Mouse (Mus musculus) kidney, embryonic 15.5 days (tissue): ENCODE results near the gene Gm21970. TPM values are rescaled to one million over a fixed set of nuclear protein-coding genes. Genes with fewer than 3 reads are reported as not detected.

Experiments
- ATAC-seq: fragments of 200-750 bp; cut with Nextera tagmentation; replicated peaks from 2 replicates; pipeline ENCODE4 v1.8.0; 2017; ENCODE audit warnings: moderate TSS enrichment; ENCODE audit not compliant: low FRiP score
- H3K27ac ChIP-seq: fragments of 300-500 bp; sonication (generic); 2 replicates; pipeline ENCODE4 v1.5.1; 2015; ENCODE audit warnings: mild to moderate bottlenecking, inconsistent platforms
- H3K27me3 ChIP-seq: fragments of 300-500 bp; sonication (generic); 2 replicates; pipeline ENCODE4 v1.6.1; 2015; ENCODE audit warnings: inconsistent platforms
- H3K36me3 ChIP-seq: fragments of 300-500 bp; sonication (generic); 2 replicates; pipeline ENCODE4 v1.6.1; 2015; ENCODE audit warnings: inconsistent platforms
- H3K4me1 ChIP-seq: fragments of 300-500 bp; sonication (generic); 2 replicates; pipeline ENCODE4 v1.6.1; 2015; ENCODE audit warnings: inconsistent platforms
- H3K4me2 ChIP-seq: fragments of 300-500 bp; sonication (generic); 2 replicates; pipeline ENCODE4 v1.6.1; 2015; ENCODE audit warnings: moderate library complexity, mild to moderate bottlenecking, inconsistent platforms
- H3K4me3 ChIP-seq: fragments of 300-500 bp; sonication (generic); replicated peaks from 2 replicates; pipeline ENCODE4 v1.5.1; 2015; ENCODE audit warnings: mild to moderate bottlenecking, inconsistent platforms
- H3K9ac ChIP-seq: fragments of 300-500 bp; sonication (generic); 2 replicates; pipeline ENCODE4 v1.6.1; 2015; ENCODE audit warnings: mild to moderate bottlenecking, inconsistent platforms
- H3K9me3 ChIP-seq: fragments of 300-500 bp; sonication (generic); replicated peaks from 2 replicates; pipeline ENCODE4 v1.6.1; 2016; ENCODE audit warnings: inconsistent platforms
- WGBS: fragments of 180-500 bp; shearing (Covaris S2); methylation state at CpG from one replicate; pipeline ENCODE4 v1.1.7; 2015; ENCODE audit warnings: mixed read lengths; 5-methylcytosine and 5-hydroxymethylcytosine counted together
- polyA plus RNA-seq: library from polyadenylated mRNA; unstranded; fragments of >200 nt; fragmentation: Nextera tagmentation; extraction: Ambion mirVana; gene quantifications from 2 replicates; pipeline ENCODE4 v1.2.1, GENCODE M21; 2015

The Gm21970 gene
- polyA plus RNA-seq, 1 experiment from 2014 or later = not detected

- 89% methylated on average over 10 of the region's 10 CpGs for WGBS
- H3K27ac ChIP-seq = no peak overlapping the region
Observed at GRCm38 (mm10) chr16:91386419-91387120, 5.0 kb upstream of the Gm21970 start.

GRCm38 (mm10) chr16:91387121-91387486 lies 4.4 kb upstream of the Gm21970 start:
- Histone ChIP-seq H3K27ac (no peak overlapping the region), H3K36me3 (peaks cover 60% of the 10 kb centered on the region)
- WGBS = 90% methylated on average over 3 of the region's 3 CpGs

More at GRCm38 (mm10) chr16:91386419-91387120, 5.0 kb upstream of the Gm21970 start:
- Histone ChIP-seq H3K9me3 (0 out of 2 replicates have a peak, but pooled peaks cover 5% of the 10 kb centered on the region), H3K4me2 (no peak overlapping the region), H3K27me3 (no peaks in the 10 kb centered on the region), H3K36me3 (peaks cover 58% of the 10 kb centered on the region), H3K4me1 (peaks cover 12% of the 10 kb centered on the region), H3K9ac (no peak overlapping the region), H3K4me3 (no peak overlapping the region)
- no peak for ATAC-seq

DNA sequence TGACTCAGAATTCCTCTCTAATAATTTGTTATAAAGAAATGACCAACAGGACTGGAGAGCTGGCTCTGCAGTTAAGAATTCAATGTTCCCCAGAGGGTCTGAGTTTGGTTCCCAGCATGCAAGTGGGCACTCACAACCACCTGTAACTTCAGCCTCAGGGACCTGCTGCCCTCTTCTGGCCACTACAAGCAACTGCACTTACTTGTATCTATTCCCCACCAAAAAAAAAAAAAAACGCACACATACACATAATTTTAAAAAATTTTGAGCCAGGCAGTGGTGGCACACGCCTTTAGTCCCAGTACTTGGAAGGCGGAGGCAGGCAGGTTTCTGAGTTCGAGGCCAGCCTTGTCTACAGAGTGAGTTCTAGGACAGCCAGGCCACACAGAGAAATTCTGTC lies 1.4 kb upstream of the Gm21970 start:
- H3K9me3 ChIP-seq = 0 out of 2 replicates have a peak, but pooled peaks cover 5% of the 10 kb centered on the region
- ATAC-seq = no peak
- H3K4me2 ChIP-seq = no peak overlapping the region
- 96% methylated on average over 4 of the region's 4 CpGs for WGBS
- peaks cover 9% of the 10 kb centered on the region for H3K4me1 ChIP-seq
- H3K27me3 ChIP-seq = no peaks in the 10 kb centered on the region
- no peak overlapping the region for H3K9ac ChIP-seq
- no peak overlapping the region for H3K27ac ChIP-seq
- H3K36me3 ChIP-seq = peaks cover 76% of the 10 kb centered on the region
- no peak overlapping the region for H3K4me3 ChIP-seq

More at GRCm38 (mm10) chr16:91387121-91387486, 4.4 kb upstream of the Gm21970 start:
- ATAC-seq = no peak
- H3K9ac ChIP-seq = no peak overlapping the region
- 0 out of 2 replicates have a peak, but pooled peaks cover 5% of the 10 kb centered on the region for H3K9me3 ChIP-seq
- H3K4me3 ChIP-seq = no peak overlapping the region
- H3K4me2 ChIP-seq = no peak overlapping the region
- H3K4me1 ChIP-seq = peaks cover 12% of the 10 kb centered on the region
- no peaks in the 10 kb centered on the region for H3K27me3 ChIP-seq

GRCm38 (mm10) chr16:91394826-91395410 lies 3.4 kb downstream of the Gm21970 start:
- Histone ChIP-seq H3K36me3 (peaks cover 53% of the 10 kb centered on the region), H3K9me3 (0 out of 2 replicates have a peak, but pooled peaks cover 2% of the 10 kb centered on the region), H3K27me3 (no peaks in the 10 kb centered on the region), H3K9ac (no peak overlapping the region), H3K4me3 (no peak overlapping the region), H3K4me1 (no peaks in the 10 kb centered on the region), H3K27ac (no peak overlapping the region), H3K4me2 (no peak overlapping the region)
- ATAC-seq = no peak
- 82% methylated on average over 4 of the region's 4 CpGs for WGBS

DNA sequence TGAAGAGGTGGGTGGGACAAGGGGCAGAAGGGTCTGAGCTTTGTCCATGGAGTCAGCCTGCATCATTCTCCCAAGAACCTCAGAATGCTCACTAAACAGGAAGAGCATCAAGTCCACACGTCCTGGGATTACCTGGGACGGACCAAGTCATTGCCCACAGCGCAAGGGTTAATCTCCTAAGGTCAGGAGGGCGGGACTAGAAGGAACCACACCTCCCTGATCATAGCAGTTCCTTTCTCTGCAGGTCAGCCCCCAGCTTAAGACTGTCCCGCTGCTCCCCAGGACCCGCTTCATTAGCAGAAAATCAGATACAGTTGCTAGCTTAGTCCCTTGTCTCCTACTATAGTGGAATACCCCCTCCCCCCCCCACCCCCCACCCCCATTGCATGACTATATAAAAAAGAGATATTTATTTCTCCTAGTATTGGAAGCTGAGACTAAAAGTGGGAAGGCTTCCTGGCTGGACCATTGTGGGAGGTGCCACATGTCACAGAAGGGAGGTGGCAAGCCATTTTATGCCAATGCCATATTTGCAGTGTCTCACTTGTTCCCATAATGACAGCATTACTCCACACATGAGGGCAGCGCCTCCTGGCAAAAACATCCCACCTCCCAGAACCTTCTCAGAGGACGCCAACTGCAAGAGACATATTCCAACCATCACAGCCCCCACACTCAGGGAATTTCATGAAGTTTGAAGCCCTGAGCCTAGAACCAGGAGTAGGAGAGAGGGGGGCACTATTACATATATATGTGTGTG lies 4.3 kb downstream of the Gm21970 start:
- H3K4me2 ChIP-seq = no peak overlapping the region
- no peaks in the 10 kb centered on the region for H3K27me3 ChIP-seq
- WGBS = 63% methylated on average over 8 of the region's 8 CpGs
- no peaks in the 10 kb centered on the region for H3K9me3 ChIP-seq
- H3K4me3 ChIP-seq = no peak overlapping the region
- no peak overlapping the region for H3K9ac ChIP-seq
- H3K27ac ChIP-seq = no peak overlapping the region
- no peaks in the 10 kb centered on the region for H3K4me1 ChIP-seq
- H3K36me3 ChIP-seq = peaks cover 54% of the 10 kb centered on the region
- no peak; the same call in 1 of the 2 replicates for ATAC-seq

DNA sequence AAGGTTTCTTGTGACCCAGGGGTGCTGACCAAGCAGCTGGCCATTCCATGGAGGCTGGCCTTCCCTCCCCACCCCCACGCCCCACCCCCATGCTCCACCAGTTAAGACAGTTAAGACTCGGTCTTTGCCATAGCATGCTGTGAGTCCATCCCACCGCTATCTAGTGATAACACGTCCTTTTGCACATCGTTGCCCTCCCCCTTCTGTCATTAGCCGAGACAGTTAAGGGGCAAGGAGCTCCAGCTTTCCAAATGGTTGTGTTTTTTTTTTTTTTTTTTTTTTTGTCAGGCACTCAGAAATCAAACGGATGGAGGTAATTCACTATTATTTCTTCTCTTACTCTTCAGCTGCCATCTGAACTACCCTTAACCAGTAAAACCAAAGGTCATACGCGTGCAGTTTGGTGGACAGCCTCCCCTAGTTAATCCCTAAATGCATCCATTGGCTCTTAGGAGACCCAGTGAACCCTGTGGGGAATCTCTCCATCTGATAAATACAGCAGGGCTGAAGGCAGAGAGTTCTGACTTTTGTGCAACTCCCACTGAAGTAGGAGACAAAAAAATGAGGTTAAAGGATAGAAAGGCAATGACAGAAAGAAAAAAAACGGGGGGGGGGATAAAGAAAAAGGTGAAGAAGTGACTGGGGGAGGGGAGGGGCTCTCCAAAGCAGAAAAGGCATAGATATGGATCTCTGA lies 5.5 kb downstream of the Gm21970 start:
- no peaks in the 10 kb centered on the region for H3K4me1 ChIP-seq
- H3K9ac ChIP-seq = no peak overlapping the region
- no peak overlapping the region for H3K4me2 ChIP-seq
- no peak overlapping the region for H3K27ac ChIP-seq
- no peak for ATAC-seq
- no peak overlapping the region for H3K4me3 ChIP-seq
- no peaks in the 10 kb centered on the region for H3K9me3 ChIP-seq
- H3K27me3 ChIP-seq = no peaks in the 10 kb centered on the region
- peaks cover 47% of the 10 kb centered on the region for H3K36me3 ChIP-seq
- 69% methylated on average over 10 of the region's 10 CpGs for WGBS

DNA sequence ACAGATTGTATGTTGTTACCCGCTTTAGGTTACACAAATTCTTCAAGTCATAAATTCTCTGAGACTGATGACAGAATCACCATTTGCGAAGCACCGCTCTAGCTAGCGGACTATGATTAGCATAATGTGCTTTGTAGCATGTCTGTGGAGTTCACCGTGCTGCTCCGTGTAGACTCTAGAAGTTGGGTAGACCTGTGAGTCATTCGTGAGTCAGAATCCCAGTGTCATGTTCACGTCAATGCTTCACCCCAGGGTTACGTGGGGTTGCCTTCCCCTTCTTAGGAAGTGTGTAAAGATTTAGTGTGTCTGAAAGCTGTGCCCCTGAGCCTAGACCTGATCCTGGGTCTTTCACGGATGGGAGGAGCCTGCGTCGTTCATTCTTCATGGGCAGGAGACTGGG lies 6.5 kb downstream of the Gm21970 start:
- Histone ChIP-seq H3K36me3 (peaks cover 42% of the 10 kb centered on the region), H3K4me3 (no peak overlapping the region), H3K9me3 (no peaks in the 10 kb centered on the region), H3K27ac (no peak overlapping the region), H3K4me2 (no peak overlapping the region), H3K27me3 (no peaks in the 10 kb centered on the region), H3K9ac (no peak overlapping the region), H3K4me1 (no peaks in the 10 kb centered on the region)
- ATAC-seq = no peak
- whole genome bisulfite sequencing = 82% methylated on average over 12 of the region's 12 CpGs

GRCm38 (mm10) chr16:91398944-91399343 lies 7.4 kb downstream of the Gm21970 start:
- H3K36me3 ChIP-seq = peaks cover 38% of the 10 kb centered on the region
- ATAC-seq = no peak

GRCm38 (mm10) chr16:91401569-91402165 lies 10.1 kb downstream of the Gm21970 start:
- 79% methylated on average over 6 of the region's 6 CpGs for WGBS

More at GRCm38 (mm10) chr16:91398944-91399343, 7.4 kb downstream of the Gm21970 start:
- no peaks in the 10 kb centered on the region for H3K27me3 ChIP-seq
- WGBS = 94% methylated on average over 7 of the region's 7 CpGs
- no peaks in the 10 kb centered on the region for H3K4me1 ChIP-seq
- H3K27ac ChIP-seq = no peak overlapping the region
- no peak overlapping the region for H3K9ac ChIP-seq
- H3K9me3 ChIP-seq = no peaks in the 10 kb centered on the region
- H3K4me3 ChIP-seq = no peak overlapping the region
- no peak overlapping the region for H3K4me2 ChIP-seq

GRCm38 (mm10) chr16:91403784-91404183 lies 12.3 kb downstream of the Gm21970 start:
- no peak for ATAC-seq
- WGBS = 81% methylated on average over 9 of the region's 9 CpGs
- Histone ChIP-seq H3K4me3 (no peak overlapping the region), H3K27me3 (no peaks in the 10 kb centered on the region), H3K4me2 (no peak overlapping the region), H3K27ac (no peak overlapping the region), H3K36me3 (peaks cover 19% of the 10 kb centered on the region), H3K9ac (no peak overlapping the region), H3K4me1 (peaks cover 31% of the 10 kb centered on the region), H3K9me3 (no peaks in the 10 kb centered on the region)

More at GRCm38 (mm10) chr16:91401569-91402165, 10.1 kb downstream of the Gm21970 start:
- H3K9ac ChIP-seq = no peak overlapping the region
- H3K4me3 ChIP-seq = no peak overlapping the region
- H3K27ac ChIP-seq = no peak overlapping the region
- no peak overlapping the region for H3K4me2 ChIP-seq
- no peaks in the 10 kb centered on the region for H3K9me3 ChIP-seq
- no peak for ATAC-seq
- peaks cover 20% of the 10 kb centered on the region for H3K4me1 ChIP-seq
- H3K27me3 ChIP-seq = no peaks in the 10 kb centered on the region
- peaks cover 19% of the 10 kb centered on the region for H3K36me3 ChIP-seq

DNA sequence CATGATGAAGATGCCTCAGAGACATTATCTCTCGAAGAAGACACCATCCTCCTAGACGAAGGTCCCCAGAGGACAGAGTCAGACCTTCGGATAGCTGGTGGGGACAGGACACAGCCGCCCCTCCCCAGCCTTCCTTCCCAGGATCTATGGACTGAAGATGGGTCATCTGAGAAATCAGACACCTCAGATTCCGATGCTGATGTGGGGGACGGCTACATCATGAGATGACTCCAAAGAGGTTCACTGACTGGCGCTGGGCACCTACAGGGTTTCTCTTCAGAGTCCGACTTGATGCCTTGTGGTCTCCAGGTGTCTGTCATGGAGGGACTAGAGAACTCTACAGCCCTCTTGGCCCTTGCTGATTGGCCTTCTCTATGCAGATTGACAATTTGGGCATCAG lies 12.7 kb downstream of the Gm21970 start:
- Histone ChIP-seq H3K4me2 (no peak overlapping the region), H3K4me1 (peaks cover 34% of the 10 kb centered on the region), H3K36me3 (peaks cover 22% of the 10 kb centered on the region), H3K9me3 (no peaks in the 10 kb centered on the region), H3K9ac (no peak overlapping the region), H3K27ac (no peak overlapping the region), H3K4me3 (no peak overlapping the region), H3K27me3 (no peaks in the 10 kb centered on the region)
- WGBS = 87% methylated on average over 8 of the region's 8 CpGs
- ATAC-seq = no peak
